Mouse (Mus musculus) kidney, embryonic 16.5 days (tissue): ENCODE results near the gene Ang. TPM values are rescaled to one million over a fixed set of nuclear protein-coding genes. Genes with fewer than 3 reads are reported as not detected.
A peak's percentile ranks its signal among the peaks of the same experiment; 100 is the strongest.

Source experiments
- ATAC-seq: fragments of 200-750 bp; cut with Nextera tagmentation; 2 replicates; pipeline ENCODE4 v1.8.0; 2017; ENCODE audit warnings: moderate TSS enrichment; ENCODE audit not compliant: low FRiP score, low TSS enrichment
- H3K27ac ChIP-seq: fragments of 300-500 bp; sonication (generic); 2 replicates; pipeline ENCODE4 v1.5.1; 2014; ENCODE audit warnings: low read length
- H3K27me3 ChIP-seq: fragments of 300-500 bp; sonication (generic); 2 replicates; pipeline ENCODE4 v1.6.1; 2014; ENCODE audit warnings: low read length, control low read depth, mixed read lengths; ENCODE audit not compliant: insufficient read depth
- H3K36me3 ChIP-seq: fragments of 300-500 bp; sonication (generic); 2 replicates; pipeline ENCODE4 v1.6.1; 2014; ENCODE audit warnings: low read length, control low read depth, mixed read lengths; ENCODE audit not compliant: insufficient read depth
- H3K4me1 ChIP-seq: fragments of 300-500 bp; sonication (generic); 2 replicates; pipeline ENCODE4 v1.6.1; 2014; ENCODE audit warnings: low read length, control low read depth, mixed read lengths; ENCODE audit not compliant: insufficient read depth
- H3K4me2 ChIP-seq: fragments of 300-500 bp; sonication (generic); replicated peaks from 2 replicates; pipeline ENCODE4 v1.6.1; 2014; ENCODE audit warnings: low read depth, low read length
- H3K4me3 ChIP-seq: fragments of 300-500 bp; sonication (generic); 2 replicates; pipeline ENCODE4 v1.5.1; 2014; ENCODE audit warnings: mild to moderate bottlenecking, low read length
- H3K9ac ChIP-seq: fragments of 300-500 bp; sonication (generic); replicated peaks from 2 replicates; pipeline ENCODE4 v1.6.1; 2014; ENCODE audit warnings: low read length
- H3K9me3 ChIP-seq: fragments of 300-500 bp; sonication (generic); 2 replicates; pipeline ENCODE4 v1.6.1; 2016; ENCODE audit warnings: low read length, control low read depth
- WGBS: fragments of 180-500 bp; shearing (Covaris S2); extraction: QIAGEN DNeasy Blood & Tissue Kit; methylation state at CpG from one replicate; pipeline ENCODE4 v1.1.7; 2014; 5-methylcytosine and 5-hydroxymethylcytosine counted together
- polyA plus RNA-seq: library from polyadenylated mRNA; unstranded; fragments of >200 nt; fragmentation: Nextera tagmentation; extraction: Ambion mirVana; gene quantifications from 2 replicates; pipeline ENCODE4 v1.2.1, GENCODE M21; 2015

Gene Ang
- polyA plus RNA-seq, 1 experiment from 2014 or later, result 8.9 TPM

GRCm38 (mm10) chr14:51142119-51142518 is 51.2 kb downstream of the Ang start:
- Histone ChIP-seq H3K9me3 (no peaks in the 10 kb centered on the region), H3K4me1 (no peaks in the 10 kb centered on the region), H3K27me3 (no peaks in the 10 kb centered on the region), H3K4me3 (no peak overlapping the region), H3K27ac (no peak overlapping the region), H3K4me2 (no peak overlapping the region), H3K36me3 (no peaks in the 10 kb centered on the region), H3K9ac (no peak overlapping the region)
- no peak for ATAC-seq
- 88% methylated on average over 4 of the region's 4 CpGs for WGBS

GRCm38 (mm10) chr14:51142568-51142967 is 51.6 kb downstream of the Ang start:
- no peaks in the 10 kb centered on the region for H3K9me3 ChIP-seq
- no peak overlapping the region for H3K9ac ChIP-seq
- H3K27me3 ChIP-seq, result no peaks in the 10 kb centered on the region
- no peak overlapping the region for H3K4me3 ChIP-seq
- no peaks in the 10 kb centered on the region for H3K36me3 ChIP-seq
- H3K27ac ChIP-seq, result no peak overlapping the region
- WGBS, result 84% methylated on average over 3 of the region's 3 CpGs
- no peak overlapping the region for H3K4me2 ChIP-seq
- H3K4me1 ChIP-seq, result no peaks in the 10 kb centered on the region
- no peak for ATAC-seq

GRCm38 (mm10) chr14:51143287-51143686 is 52.3 kb downstream of the Ang start:
- Histone ChIP-seq H3K4me2 (no peak overlapping the region), H3K9ac (no peak overlapping the region), H3K36me3 (no peaks in the 10 kb centered on the region), H3K9me3 (no peaks in the 10 kb centered on the region), H3K27me3 (no peaks in the 10 kb centered on the region), H3K4me3 (no peak overlapping the region), H3K4me1 (no peaks in the 10 kb centered on the region), H3K27ac (no peak overlapping the region)
- 73% methylated on average over 4 of the region's 4 CpGs for WGBS
- no peak for ATAC-seq

DNA sequence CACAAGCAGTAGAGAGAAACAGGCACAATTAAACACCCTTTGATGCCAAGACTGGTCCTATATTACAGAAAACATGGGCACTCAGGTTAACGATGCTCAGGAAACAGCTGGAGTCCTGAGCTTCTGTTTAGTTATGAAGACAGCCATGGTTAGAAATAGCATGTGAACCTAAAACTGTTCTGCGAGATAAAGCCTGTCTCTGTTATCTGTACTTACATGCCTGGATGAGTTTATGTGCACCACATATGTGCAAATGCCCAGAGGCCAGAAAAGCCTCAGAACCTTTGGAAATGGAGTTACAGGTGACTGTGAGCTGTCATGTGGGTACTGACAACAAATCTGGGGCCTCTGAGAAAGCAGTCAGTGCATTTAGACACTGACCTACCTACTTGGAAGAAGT is 53.0 kb downstream of the Ang start:
- no peak overlapping the region for H3K27ac ChIP-seq
- H3K9me3 ChIP-seq, result no peaks in the 10 kb centered on the region
- H3K36me3 ChIP-seq, result no peaks in the 10 kb centered on the region
- H3K27me3 ChIP-seq, result no peaks in the 10 kb centered on the region
- H3K4me3 ChIP-seq, result no peak overlapping the region
- no peak overlapping the region for H3K9ac ChIP-seq
- no peak for ATAC-seq
- WGBS, result 58% methylated on average over 2 of the region's 2 CpGs
- H3K4me1 ChIP-seq, result no peaks in the 10 kb centered on the region
- H3K4me2 ChIP-seq, result no peak overlapping the region

GRCm38 (mm10) chr14:51144451-51144850 is 53.5 kb downstream of the Ang start:
- Histone ChIP-seq H3K4me3 (no peak overlapping the region), H3K9ac (no peak overlapping the region), H3K27me3 (no peaks in the 10 kb centered on the region), H3K4me2 (no peak overlapping the region), H3K4me1 (no peaks in the 10 kb centered on the region), H3K36me3 (no peaks in the 10 kb centered on the region), H3K27ac (no peak overlapping the region), H3K9me3 (no peaks in the 10 kb centered on the region)
- no peak for ATAC-seq
- WGBS, result 92% methylated on average over 4 of the region's 4 CpGs

- H3K27me3 ChIP-seq, result no peaks in the 10 kb centered on the region
- no peak overlapping the region for H3K27ac ChIP-seq
- WGBS, result 80% methylated on average over 6 of the region's 6 CpGs
- no peak overlapping the region for H3K9ac ChIP-seq
- no peak overlapping the region for H3K4me3 ChIP-seq
- no peaks in the 10 kb centered on the region for H3K4me1 ChIP-seq
- H3K9me3 ChIP-seq, result no peaks in the 10 kb centered on the region
- H3K36me3 ChIP-seq, result no peaks in the 10 kb centered on the region
- no peak overlapping the region for H3K4me2 ChIP-seq
- no peak for ATAC-seq
These were observed 54.6 kb downstream of the Ang start for GRCm38 (mm10) chr14:51145521-51145920.

- Histone ChIP-seq H3K4me1 (no peaks in the 10 kb centered on the region), H3K4me3 (no peak within 1 kb of the TSS), H3K9ac (no peak within 1 kb of the TSS), H3K27ac (no peak within 1 kb of the TSS), H3K9me3 (no peaks in the 10 kb centered on the region), H3K36me3 (no peaks in the 10 kb centered on the region), H3K4me2 (no peak within 1 kb of the TSS), H3K27me3 (no peaks in the 10 kb centered on the region)
- WGBS, result 80% methylated on average over 2 of the region's 2 CpGs
- no peak for ATAC-seq
These were observed 55.7 kb downstream of the Ang start, which contains the start of gene Rnase1 for GRCm38 (mm10) chr14:51146685-51147084. Rnase1 (minus strand) TSS chr14:51146785.

- no peak for ATAC-seq
- H3K9me3 ChIP-seq, result no peaks in the 10 kb centered on the region
- no peak overlapping the region for H3K27ac ChIP-seq
- WGBS, result 66% methylated on average over 3 of the region's 3 CpGs
- H3K4me2 ChIP-seq, result no peak overlapping the region
- H3K4me3 ChIP-seq, result no peak overlapping the region
- no peaks in the 10 kb centered on the region for H3K27me3 ChIP-seq
- H3K36me3 ChIP-seq, result no peaks in the 10 kb centered on the region
- H3K4me1 ChIP-seq, result no peaks in the 10 kb centered on the region
- no peak overlapping the region for H3K9ac ChIP-seq
These were observed 57.1 kb downstream of the Ang start for GRCm38 (mm10) chr14:51148006-51148405.

DNA sequence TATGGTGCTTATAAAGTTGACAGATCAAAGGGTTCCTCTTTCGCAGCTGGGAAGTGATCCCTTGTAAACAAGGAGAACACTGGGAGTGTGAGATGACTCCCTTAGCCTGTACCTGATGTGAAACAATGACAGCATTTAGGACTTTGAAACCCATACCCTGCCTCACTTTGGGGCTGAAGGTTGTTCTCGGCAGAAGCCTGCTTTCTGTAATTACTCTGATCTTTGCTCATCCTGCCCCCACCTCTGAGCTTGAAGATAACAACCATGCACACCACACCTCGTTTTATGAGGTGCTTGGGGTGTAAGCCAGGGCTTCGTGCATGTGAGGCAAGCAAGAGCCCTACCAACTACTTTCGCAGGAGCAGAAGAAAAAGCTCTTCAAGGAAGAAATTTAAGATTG is 58.2 kb downstream of the Ang start:
- 25% methylated on average over 5 of the region's 5 CpGs for WGBS

GRCm38 (mm10) chr14:51150206-51150831 is 59.4 kb downstream of the Ang start:
- no peaks in the 10 kb centered on the region for H3K27me3 ChIP-seq
- no peak overlapping the region for H3K4me3 ChIP-seq
- no peaks in the 10 kb centered on the region for H3K9me3 ChIP-seq
- no peak for ATAC-seq
- WGBS, result 86% methylated on average over 3 of the region's 3 CpGs
- H3K9ac ChIP-seq, result no peak overlapping the region
- no peaks in the 10 kb centered on the region for H3K36me3 ChIP-seq
- no peak overlapping the region for H3K27ac ChIP-seq
- no peaks in the 10 kb centered on the region for H3K4me1 ChIP-seq
- H3K4me2 ChIP-seq, result no peak overlapping the region

More for the DNA sequence above, 58.2 kb downstream of the Ang start:
- Histone ChIP-seq H3K4me1 (no peaks in the 10 kb centered on the region), H3K9me3 (no peaks in the 10 kb centered on the region), H3K36me3 (no peaks in the 10 kb centered on the region), H3K27ac (no peak overlapping the region), H3K4me3 (no peak overlapping the region), H3K27me3 (no peaks in the 10 kb centered on the region), H3K9ac (no peak overlapping the region), H3K4me2 (no peak overlapping the region)
- 0 out of 2 replicates have a peak, but pooled peaks have one; percentile 35 for ATAC-seq
